In genomic region chr9:8900203-8901012, GRCm38 (mm10) we compare ENCODE assay signal across 7 mouse cellular contexts. TPM values are rescaled to one million over a fixed set of nuclear protein-coding genes. Genes with fewer than 3 reads are reported as not detected.
DNase-seq lines count a peak whose midpoint lies in the region; ATAC-seq lines count a peak whose summit lies in the region.

No protein-coding gene starts in this region.

- peak overlapping the region; percentile 52 for H3K9ac ChIP-seq in intestine, embryonic 16.5 days (ENCODE audit: low read depth, low read length)
- peak overlapping the region; percentile 67 for H3K9ac ChIP-seq in limb, embryonic 13.5 days
- peak overlapping the region; percentile 57; the same call in 1 of the 2 replicates for H3K9ac ChIP-seq in midbrain, embryonic 11.5 days (ENCODE audit: low read length)
- peak overlapping the region; percentile 61 for H3K9ac ChIP-seq in stomach, embryonic 16.5 days (ENCODE audit: low read length)

- no peaks in the 10 kb centered on the region for H3K36me3 ChIP-seq in intestine, embryonic 16.5 days (ENCODE audit: control insufficient read depth, insufficient read depth, low read length)
- H3K36me3 ChIP-seq in limb, embryonic 13.5 days = no peaks in the 10 kb centered on the region
- H3K36me3 ChIP-seq in midbrain, embryonic 11.5 days (ENCODE audit: control insufficient read depth, insufficient read depth, low read length) = no peaks in the 10 kb centered on the region
- no peaks in the 10 kb centered on the region for H3K36me3 ChIP-seq in stomach, embryonic 16.5 days (ENCODE audit: control insufficient read depth, insufficient read depth, low read length)

- H3K27ac ChIP-seq in intestine, embryonic 16.5 days (ENCODE audit: low read length) = no peak overlapping the region
- H3K27ac ChIP-seq in limb, embryonic 13.5 days = no peak overlapping the region
- no peak overlapping the region for H3K27ac ChIP-seq in midbrain, embryonic 11.5 days (ENCODE audit: low read depth, low read length)
- no peak overlapping the region for H3K27ac ChIP-seq in stomach, embryonic 16.5 days (ENCODE audit: low read length)

- peak overlapping the region; percentile 56 for H3K4me3 ChIP-seq in intestine, embryonic 16.5 days (ENCODE audit: low read length)
- H3K4me3 ChIP-seq in limb, embryonic 13.5 days = peak overlapping the region; percentile 60
- peak overlapping the region; percentile 60 for H3K4me3 ChIP-seq in midbrain, embryonic 11.5 days (ENCODE audit: low read depth, low read length)
- peak overlapping the region; percentile 58 for H3K4me3 ChIP-seq in stomach, embryonic 16.5 days (replicated peaks; ENCODE audit: low read length)

- peak overlapping the region; percentile 85 for H3K4me2 ChIP-seq in intestine, embryonic 16.5 days (ENCODE audit: low read depth, low read length)
- peak overlapping the region; percentile 94 for H3K4me2 ChIP-seq in limb, embryonic 13.5 days (replicated peaks)
- H3K4me2 ChIP-seq in midbrain, embryonic 11.5 days = peak overlapping the region; percentile 81
- peak overlapping the region; percentile 91 for H3K4me2 ChIP-seq in stomach, embryonic 16.5 days (ENCODE audit: low read depth, low read length)

- no peaks in the 10 kb centered on the region for H3K9me3 ChIP-seq in intestine, embryonic 16.5 days (ENCODE audit: control insufficient read depth, low read length)
- no peaks in the 10 kb centered on the region for H3K9me3 ChIP-seq in limb, embryonic 13.5 days
- no peaks in the 10 kb centered on the region for H3K9me3 ChIP-seq in midbrain, embryonic 11.5 days (ENCODE audit: control insufficient read depth, low read length)
- no peaks in the 10 kb centered on the region for H3K9me3 ChIP-seq in stomach, embryonic 16.5 days (replicated peaks; ENCODE audit: control insufficient read depth, low read length)

- DNase-seq in Muller cell, postnatal 12 days (ENCODE audit: inconsistent ontology term) = peak; percentile 16
- peak; percentile 23 for DNase-seq in adrenal gland, adult 2 months
- DNase-seq in midbrain, embryonic 11.5 days (ENCODE audit: low spot score, missing footprints) = peak; percentile 96

- ATAC-seq in erythroid progenitor cell, adult 5-6 weeks (replicated peaks; ENCODE audit: low FRiP score, poor library complexity, severe bottlenecking) = 0 out of 2 replicates have a peak, but pooled peaks have one; percentile 22
- peak; percentile 62 for ATAC-seq in intestine, embryonic 16.5 days
- ATAC-seq in limb, embryonic 13.5 days (ENCODE audit: low FRiP score, low read depth) = peak; percentile 30; the same call in 1 of the 2 replicates
- peak; percentile 45 for ATAC-seq in midbrain, embryonic 11.5 days (ENCODE audit: low FRiP score)
- ATAC-seq in stomach, embryonic 16.5 days (ENCODE audit: insufficient read depth, low FRiP score) = peak; percentile 48

- WGBS in intestine, embryonic 16.5 days = under 1% methylated on average over 41 of the region's 41 CpGs
- WGBS in limb, embryonic 13.5 days = under 1% methylated on average over 39 of the region's 41 CpGs
- 2% methylated on average over 41 of the region's 41 CpGs for WGBS in midbrain, embryonic 11.5 days
- under 1% methylated on average over 41 of the region's 41 CpGs for WGBS in stomach, embryonic 16.5 days

- H3K27me3 ChIP-seq in intestine, embryonic 16.5 days (replicated peaks; ENCODE audit: control insufficient read depth, insufficient read depth, low read length) = peaks cover 33% of the 10 kb centered on the region
- H3K27me3 ChIP-seq in limb, embryonic 13.5 days = peaks cover 61% of the 10 kb centered on the region
- H3K27me3 ChIP-seq in midbrain, embryonic 11.5 days (ENCODE audit: control insufficient read depth, insufficient read depth, low read length) = peaks cover 24% of the 10 kb centered on the region
- H3K27me3 ChIP-seq in stomach, embryonic 16.5 days (ENCODE audit: control insufficient read depth, insufficient read depth, low read length) = peaks cover 24% of the 10 kb centered on the region

- peaks cover 21% of the 10 kb centered on the region for H3K4me1 ChIP-seq in intestine, embryonic 16.5 days (ENCODE audit: control insufficient read depth, insufficient read depth, low read length)
- H3K4me1 ChIP-seq in limb, embryonic 13.5 days = peaks cover 17% of the 10 kb centered on the region
- H3K4me1 ChIP-seq in midbrain, embryonic 11.5 days (ENCODE audit: control insufficient read depth, insufficient read depth, low read length) = peaks cover 5% of the 10 kb centered on the region; the same call in 1 of the 2 replicates
- H3K4me1 ChIP-seq in stomach, embryonic 16.5 days (ENCODE audit: control insufficient read depth, insufficient read depth, low read length) = peaks cover 17% of the 10 kb centered on the region

RNA-seq across cellular contexts. Expression of gene Pgr, which starts 0.8 kb away (rescaled TPM):
- total RNA-seq in adrenal gland, adult 2 months (2021) = under 1 TPM; 0.14 to 0.38 TPM
- polyA plus RNA-seq in adrenal gland, adult 2 months (2012; rRNA removed) = 0.29 and 0.35 TPM in 2 replicates
- not detected in 2 replicates for total RNA-seq in erythroid progenitor cell, adult 5-6 weeks (2015; ENCODE audit: low replicate concordance)
- not detected in 2 replicates for total RNA-seq in erythroid progenitor cell, adult 5-6 weeks (2017; ENCODE audit: low replicate concordance)
- polyA plus RNA-seq in intestine, embryonic 16.5 days (2015; fragmentation: Nextera tagmentation; extraction: Ambion mirVana) = 0.07 and 0.11 TPM in 2 replicates
- 0.71 and 0.73 TPM in 2 replicates for polyA plus RNA-seq in limb, embryonic 13.5 days (2015; fragmentation: Nextera tagmentation; extraction: Ambion mirVana)
- polyA plus RNA-seq in midbrain, embryonic 11.5 days (2014; fragmentation: Nextera tagmentation; extraction: Ambion mirVana) = 0.25 TPM in 2 replicates
- polyA plus RNA-seq in stomach, embryonic 16.5 days (2015; fragmentation: Nextera tagmentation; extraction: Ambion mirVana) = 0.22 and 0.32 TPM in 2 replicates

Comparison
In these comparisons a context has a peak if more than half of its experiments do, and no peak if none do; other contexts are left out.
1. DNase-seq: peak in every context shown above with its lines; median percentile 96 in midbrain, embryonic 11.5 days; 23 in adrenal gland, adult 2 months; 16 in Muller cell, postnatal 12 days.